Mouse (Mus musculus) neural tube, embryonic 15.5 days (tissue): Measurements from ENCODE around the gene Cyb5r2. TPM values are rescaled to one million over a fixed set of nuclear protein-coding genes. Genes with fewer than 3 reads are reported as not detected.

Source experiments
- ATAC-seq: fragments of 200-750 bp; cut with Nextera tagmentation; 2 replicates; pipeline ENCODE4 v1.8.0; 2017; ENCODE audit warnings: mild to moderate bottlenecking, moderate TSS enrichment, moderate library complexity; ENCODE audit not compliant: low FRiP score
- H3K27ac ChIP-seq: fragments of 300-500 bp; sonication (generic); replicated peaks from 2 replicates; pipeline ENCODE4 v1.5.1; 2015; ENCODE audit warnings: mild to moderate bottlenecking, inconsistent platforms
- H3K27me3 ChIP-seq: fragments of 300-500 bp; sonication (generic); replicated peaks from 2 replicates; pipeline ENCODE4 v1.6.1; 2015; ENCODE audit warnings: inconsistent platforms
- H3K36me3 ChIP-seq: fragments of 300-500 bp; sonication (generic); 2 replicates; pipeline ENCODE4 v1.6.1; 2015; ENCODE audit warnings: inconsistent platforms
- H3K4me1 ChIP-seq: fragments of 300-500 bp; sonication (generic); 2 replicates; pipeline ENCODE4 v1.6.1; 2015; ENCODE audit warnings: inconsistent platforms
- H3K4me2 ChIP-seq: fragments of 300-500 bp; sonication (generic); 2 replicates; pipeline ENCODE4 v1.6.1; 2015; ENCODE audit warnings: inconsistent platforms, mild to moderate bottlenecking, moderate library complexity
- H3K4me3 ChIP-seq: fragments of 300-500 bp; sonication (generic); replicated peaks from 2 replicates; pipeline ENCODE4 v1.5.1; 2015; ENCODE audit warnings: mild to moderate bottlenecking, inconsistent platforms
- H3K9ac ChIP-seq: fragments of 300-500 bp; sonication (generic); replicated peaks from 2 replicates; pipeline ENCODE4 v1.6.1; 2015; ENCODE audit warnings: mild to moderate bottlenecking, inconsistent platforms
- H3K9me3 ChIP-seq: fragments of 300-500 bp; sonication (generic); replicated peaks from 2 replicates; pipeline ENCODE4 v1.6.1; 2016; ENCODE audit warnings: inconsistent platforms
- WGBS: fragments of 180-500 bp; shearing (Covaris S2); methylation state at CpG from one replicate; pipeline ENCODE4 v1.1.7; 2015; ENCODE audit warnings: mixed read lengths; 5-methylcytosine and 5-hydroxymethylcytosine counted together
- polyA plus RNA-seq: library from polyadenylated mRNA; unstranded; fragments of >200 nt; fragmentation: Nextera tagmentation; extraction: Ambion mirVana; gene quantifications from 2 replicates; pipeline ENCODE4 v1.2.1, GENCODE M21; 2015

The Cyb5r2 gene
- polyA plus RNA-seq, 1 experiment from 2014 or later: 0.09 TPM

DNA sequence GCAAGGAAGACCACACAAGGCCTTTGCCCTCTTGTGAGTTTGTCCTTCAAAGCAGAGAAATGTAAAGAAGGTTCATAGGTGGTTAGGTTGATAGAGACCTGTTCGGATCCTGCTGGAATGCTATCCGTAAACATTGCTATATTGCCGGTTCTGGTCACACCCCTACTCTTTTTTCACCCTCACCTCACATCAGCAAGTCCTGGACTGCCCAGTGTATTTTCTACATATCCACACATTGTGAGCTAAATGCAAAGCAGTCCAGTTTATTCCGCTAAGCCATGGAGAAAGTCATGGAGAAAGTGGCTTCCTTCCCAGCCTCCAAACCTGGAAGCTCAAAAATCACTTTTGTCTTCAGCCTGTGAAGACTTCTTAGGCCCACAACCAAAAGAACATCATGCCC lies 8.1 kb downstream of the Cyb5r2 start:
- Histone ChIP-seq H3K9ac (no peak overlapping the region), H3K9me3 (no peaks in the 10 kb centered on the region), H3K4me2 (no peak overlapping the region), H3K4me3 (no peak overlapping the region), H3K27me3 (no peaks in the 10 kb centered on the region), H3K36me3 (no peaks in the 10 kb centered on the region), H3K27ac (no peak overlapping the region), H3K4me1 (no peaks in the 10 kb centered on the region)
- WGBS: 91% methylated on average over 4 of the region's 4 CpGs
- no peak for ATAC-seq

DNA sequence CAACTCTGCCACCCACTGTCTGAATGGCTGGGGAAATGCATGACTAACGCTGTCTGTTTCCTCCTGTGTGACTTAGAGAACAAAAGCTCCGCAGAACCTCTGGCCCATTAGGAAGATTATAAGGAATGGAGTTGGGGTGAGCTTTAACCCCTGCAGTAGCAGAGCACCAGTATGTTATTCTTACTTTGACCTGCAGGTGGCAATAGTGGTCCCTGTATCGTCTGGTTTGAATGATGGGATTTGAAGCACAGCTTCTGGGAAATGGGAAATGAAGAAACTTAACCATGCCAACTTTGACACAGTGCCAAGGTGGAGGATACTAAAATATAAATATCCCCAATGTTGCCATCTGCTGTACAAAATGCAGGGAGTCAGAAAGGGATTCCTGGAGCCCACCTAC lies 8.6 kb downstream of the Cyb5r2 start:
- peak; percentile 42; the same call in 1 of the 2 replicates for ATAC-seq
- Histone ChIP-seq H3K27ac (no peak overlapping the region), H3K36me3 (no peaks in the 10 kb centered on the region), H3K4me1 (no peaks in the 10 kb centered on the region), H3K4me2 (no peak overlapping the region), H3K4me3 (no peak overlapping the region), H3K27me3 (no peaks in the 10 kb centered on the region), H3K9me3 (no peaks in the 10 kb centered on the region), H3K9ac (no peak overlapping the region)
- 8% methylated on average over 3 of the region's 3 CpGs for WGBS

DNA sequence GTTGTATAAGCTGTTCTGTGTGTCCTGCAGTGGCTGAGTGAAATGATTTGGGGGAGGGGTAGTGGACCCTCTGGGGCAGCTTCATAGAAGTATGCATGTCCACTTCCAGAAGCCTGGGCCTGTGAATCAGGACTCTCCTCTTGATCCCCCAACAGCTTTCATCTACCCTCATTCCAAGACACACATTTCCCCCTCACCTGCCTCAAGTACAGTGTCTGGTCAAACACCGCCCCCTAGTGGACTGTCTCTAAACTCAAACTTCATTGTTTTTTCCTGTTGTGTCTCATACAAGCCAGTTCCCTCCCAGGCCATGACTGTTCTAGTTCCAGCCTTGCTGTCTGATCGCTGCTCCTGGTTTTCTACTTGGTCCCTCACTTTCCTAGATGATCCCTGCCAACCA lies 9.9 kb downstream of the Cyb5r2 start:
- Histone ChIP-seq H3K9ac (no peak overlapping the region), H3K27me3 (no peaks in the 10 kb centered on the region), H3K9me3 (no peaks in the 10 kb centered on the region), H3K4me3 (no peak overlapping the region), H3K36me3 (no peaks in the 10 kb centered on the region), H3K27ac (no peak overlapping the region), H3K4me1 (no peaks in the 10 kb centered on the region), H3K4me2 (no peak overlapping the region)
- no peak for ATAC-seq
- 21% methylated on average over 2 of the region's 2 CpGs for WGBS

DNA sequence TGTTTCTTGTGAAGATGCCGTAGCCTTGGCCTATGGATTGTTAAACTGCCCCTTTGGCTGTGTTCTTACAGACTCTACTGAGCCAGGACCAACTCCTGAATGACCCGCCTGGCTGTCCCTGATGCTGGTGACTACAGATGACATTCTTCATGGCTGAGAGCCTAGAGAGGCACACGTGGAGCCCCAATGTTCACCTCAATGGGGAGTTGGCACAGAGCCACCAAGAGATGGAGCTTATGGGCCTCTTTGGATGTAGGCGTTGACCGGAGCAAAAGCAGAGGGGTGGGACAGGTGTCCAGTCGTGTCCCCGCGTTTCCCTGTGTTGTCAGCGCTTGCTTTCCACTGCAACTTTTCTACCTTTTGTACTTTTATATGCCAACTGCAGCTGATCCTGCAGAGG lies 10.4 kb downstream of the Cyb5r2 start:
- Histone ChIP-seq H3K27me3 (no peaks in the 10 kb centered on the region), H3K9me3 (no peaks in the 10 kb centered on the region), H3K27ac (no peak overlapping the region), H3K36me3 (no peaks in the 10 kb centered on the region), H3K9ac (no peak overlapping the region), H3K4me2 (no peak overlapping the region), H3K4me3 (no peak overlapping the region), H3K4me1 (no peaks in the 10 kb centered on the region)
- ATAC-seq: no peak
- WGBS: 88% methylated on average over 9 of the region's 9 CpGs

DNA sequence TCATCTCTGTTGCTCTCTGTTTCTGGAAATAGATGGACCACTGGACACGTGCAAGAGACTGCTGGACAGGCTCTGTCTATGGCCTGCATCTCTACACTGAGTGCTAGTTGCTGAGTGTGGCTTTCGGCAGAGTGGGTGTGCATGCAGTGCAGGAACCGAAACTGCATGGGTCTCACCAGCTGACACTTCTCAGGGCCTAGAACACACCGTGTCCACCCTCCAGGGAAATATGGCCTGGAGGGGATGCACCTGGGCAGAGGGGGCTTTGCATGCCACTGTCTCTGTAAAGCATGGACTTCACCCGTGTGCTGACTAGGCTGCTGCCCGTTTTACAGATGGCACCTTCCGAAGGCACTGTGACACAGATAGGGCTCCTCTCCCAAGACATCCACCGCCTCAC lies 11.8 kb downstream of the Cyb5r2 start:
- Histone ChIP-seq H3K4me3 (no peak overlapping the region), H3K9ac (no peak overlapping the region), H3K36me3 (no peaks in the 10 kb centered on the region), H3K27ac (no peak overlapping the region), H3K4me1 (no peaks in the 10 kb centered on the region), H3K27me3 (no peaks in the 10 kb centered on the region), H3K4me2 (no peak overlapping the region), H3K9me3 (no peaks in the 10 kb centered on the region)
- WGBS: 93% methylated on average over 8 of the region's 8 CpGs
- no peak for ATAC-seq

DNA sequence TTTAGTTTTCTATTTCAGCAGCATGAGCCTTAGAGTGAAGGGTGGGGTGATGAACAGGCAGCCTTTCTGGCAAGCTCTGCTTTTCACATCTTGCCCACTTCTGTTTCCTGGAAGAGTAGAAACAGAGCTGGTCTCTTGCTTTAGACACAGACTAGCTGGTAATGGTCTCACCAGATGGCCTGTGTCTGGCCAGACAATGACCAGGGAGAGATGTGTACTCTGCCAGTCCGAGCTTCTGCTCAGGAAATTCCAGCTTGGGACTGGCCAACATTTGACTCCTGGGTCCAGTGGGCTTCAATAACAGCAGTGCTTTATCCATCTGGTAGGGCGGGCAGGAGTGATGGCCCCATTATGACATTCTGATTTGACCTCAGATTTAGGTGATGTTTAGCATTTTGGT lies 12.7 kb downstream of the Cyb5r2 start:
- H3K9me3 ChIP-seq: no peaks in the 10 kb centered on the region
- WGBS: 78% methylated on average over 2 of the region's 2 CpGs
- no peak for ATAC-seq

DNA sequence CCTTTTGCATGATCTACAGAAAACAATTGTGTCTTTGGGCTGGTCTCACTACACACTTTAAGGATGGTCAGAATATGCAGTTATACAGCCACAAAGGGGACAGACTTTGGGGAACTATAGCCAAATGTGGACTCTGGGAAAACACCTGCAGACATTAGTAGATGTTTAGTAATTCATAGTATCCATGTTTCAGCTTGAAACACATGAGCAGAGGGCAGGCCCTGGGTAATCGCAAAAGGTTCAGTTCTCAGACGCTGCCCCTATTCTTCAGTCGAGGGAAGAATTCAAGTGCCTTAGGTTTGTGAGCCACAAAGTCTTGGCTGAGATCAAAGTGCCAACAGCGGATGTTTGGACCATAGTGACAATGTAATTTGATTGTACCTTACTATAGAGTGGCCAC lies 13.4 kb downstream of the Cyb5r2 start:
- Histone ChIP-seq H3K4me1 (no peaks in the 10 kb centered on the region), H3K4me2 (no peak overlapping the region), H3K9me3 (no peaks in the 10 kb centered on the region), H3K27ac (no peak overlapping the region), H3K27me3 (no peaks in the 10 kb centered on the region), H3K36me3 (no peaks in the 10 kb centered on the region), H3K9ac (no peak overlapping the region), H3K4me3 (no peak overlapping the region)
- ATAC-seq: no peak
- WGBS: 91% methylated on average over 4 of the region's 4 CpGs

More for the DNA sequence above, 12.7 kb downstream of the Cyb5r2 start:
- Histone ChIP-seq H3K9ac (no peak overlapping the region), H3K36me3 (no peaks in the 10 kb centered on the region), H3K4me2 (no peak overlapping the region), H3K4me1 (no peaks in the 10 kb centered on the region), H3K27me3 (no peaks in the 10 kb centered on the region), H3K27ac (no peak overlapping the region), H3K4me3 (no peak overlapping the region)

DNA sequence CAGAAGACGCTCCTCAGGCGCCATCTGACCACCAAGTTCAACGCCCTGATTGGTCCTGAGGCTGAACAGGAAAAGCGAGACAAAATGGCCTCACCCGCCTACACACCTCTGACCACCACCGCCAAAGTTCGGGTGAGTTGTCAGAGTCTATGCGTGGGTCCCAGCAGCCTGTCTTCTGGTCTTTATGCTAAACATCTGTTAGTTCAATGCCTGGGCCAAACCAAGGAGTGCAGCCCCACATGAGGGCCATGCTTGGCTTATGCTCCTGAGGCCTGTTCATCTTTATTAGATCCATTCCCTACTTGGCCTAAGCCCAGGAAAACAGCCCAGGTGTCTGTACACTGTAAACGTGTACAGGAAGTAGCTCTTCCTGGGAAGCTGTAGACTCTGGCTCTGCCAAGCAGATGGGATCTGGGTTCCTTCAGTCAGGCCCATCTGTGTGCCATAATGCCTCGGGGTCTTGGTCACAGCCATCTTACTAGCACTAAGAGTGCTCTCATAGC lies 14.8 kb downstream of the Cyb5r2 start:
- Histone ChIP-seq H3K36me3 (no peaks in the 10 kb centered on the region), H3K4me2 (no peak overlapping the region), H3K4me1 (no peaks in the 10 kb centered on the region), H3K27me3 (no peaks in the 10 kb centered on the region), H3K27ac (no peak overlapping the region), H3K9me3 (no peaks in the 10 kb centered on the region), H3K4me3 (no peak overlapping the region), H3K9ac (no peak overlapping the region)
- 92% methylated on average over 10 of the region's 10 CpGs for WGBS
- ATAC-seq: no peak

DNA sequence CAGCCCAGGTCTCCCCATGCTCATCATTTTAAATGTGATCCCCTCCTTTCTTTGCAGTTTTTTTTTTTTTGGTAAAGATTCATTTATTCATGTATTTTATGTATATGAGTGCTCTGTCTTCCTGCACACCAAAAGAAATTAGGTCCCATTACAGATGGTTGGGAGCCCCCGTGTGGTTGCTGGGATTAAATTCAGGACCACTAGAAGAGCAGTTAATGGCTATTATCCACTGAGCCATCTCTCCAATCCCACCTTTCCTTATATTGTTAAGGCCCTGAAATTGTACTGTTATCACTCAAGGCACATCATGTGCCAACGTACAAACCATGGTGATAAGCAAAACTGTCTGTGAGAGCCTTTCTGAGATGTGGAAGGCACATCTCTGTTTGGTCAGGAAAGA lies 19.1 kb downstream of the Cyb5r2 start:
- Histone ChIP-seq H3K4me2 (no peak overlapping the region), H3K36me3 (no peaks in the 10 kb centered on the region), H3K9ac (no peak overlapping the region), H3K27me3 (no peaks in the 10 kb centered on the region), H3K4me3 (no peak overlapping the region), H3K4me1 (no peaks in the 10 kb centered on the region), H3K27ac (no peak overlapping the region), H3K9me3 (no peaks in the 10 kb centered on the region)
- ATAC-seq: no peak
- WGBS: 44% methylated on average over 2 of the region's 2 CpGs

DNA sequence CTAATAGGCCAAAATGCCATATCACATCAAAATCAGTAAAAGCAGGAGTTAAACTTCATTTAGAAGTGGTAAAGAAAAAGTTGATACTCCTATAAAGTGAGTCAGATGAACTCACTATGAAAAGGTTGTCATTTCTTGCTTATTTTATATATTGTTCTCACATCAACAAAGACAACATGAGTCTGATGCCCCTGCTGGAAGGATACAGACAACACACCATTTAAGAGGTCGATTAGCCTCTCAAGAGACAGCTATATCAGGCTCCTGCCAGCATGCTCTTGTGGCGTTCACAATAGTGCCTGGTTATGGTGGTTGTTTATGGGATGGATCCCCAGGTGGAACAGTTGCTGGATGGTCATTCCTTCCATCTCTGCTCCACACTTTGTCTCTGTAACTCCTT lies 24.7 kb downstream of the Cyb5r2 start:
- Histone ChIP-seq H3K27ac (no peak overlapping the region), H3K4me3 (no peak overlapping the region), H3K9me3 (no peaks in the 10 kb centered on the region), H3K9ac (no peak overlapping the region), H3K36me3 (no peaks in the 10 kb centered on the region), H3K4me1 (no peaks in the 10 kb centered on the region), H3K27me3 (no peaks in the 10 kb centered on the region), H3K4me2 (no peak overlapping the region)
- no peak for ATAC-seq
- 74% methylated on average over 2 of the region's 2 CpGs for WGBS

DNA sequence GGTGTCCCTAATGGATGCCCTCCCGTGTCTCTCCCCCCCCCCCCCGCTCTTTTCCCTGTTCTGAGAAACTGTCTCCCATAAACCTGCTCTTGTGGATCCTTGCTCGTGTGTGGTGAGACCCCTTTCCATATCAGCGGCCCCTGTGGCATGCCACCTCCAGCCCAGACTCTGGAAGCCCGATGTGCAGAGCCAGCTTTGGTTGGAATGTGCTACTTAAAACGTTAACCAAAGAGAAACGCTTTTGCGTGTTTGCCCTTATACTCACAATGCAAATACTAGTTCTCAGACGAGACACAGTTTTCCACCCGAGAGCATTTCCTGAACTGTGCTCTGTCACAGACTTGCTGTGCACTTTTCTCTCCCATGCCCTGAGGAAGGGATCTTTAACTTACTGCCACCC lies 27.2 kb downstream of the Cyb5r2 start:
- Histone ChIP-seq H3K4me3 (no peak overlapping the region), H3K9me3 (no peaks in the 10 kb centered on the region; the same call in 1 of the 2 replicates), H3K9ac (no peak overlapping the region), H3K4me2 (no peak overlapping the region), H3K36me3 (no peaks in the 10 kb centered on the region), H3K27ac (no peak overlapping the region), H3K4me1 (no peaks in the 10 kb centered on the region), H3K27me3 (no peaks in the 10 kb centered on the region)
- 87% methylated on average over 10 of the region's 10 CpGs for WGBS
- ATAC-seq: no peak

DNA sequence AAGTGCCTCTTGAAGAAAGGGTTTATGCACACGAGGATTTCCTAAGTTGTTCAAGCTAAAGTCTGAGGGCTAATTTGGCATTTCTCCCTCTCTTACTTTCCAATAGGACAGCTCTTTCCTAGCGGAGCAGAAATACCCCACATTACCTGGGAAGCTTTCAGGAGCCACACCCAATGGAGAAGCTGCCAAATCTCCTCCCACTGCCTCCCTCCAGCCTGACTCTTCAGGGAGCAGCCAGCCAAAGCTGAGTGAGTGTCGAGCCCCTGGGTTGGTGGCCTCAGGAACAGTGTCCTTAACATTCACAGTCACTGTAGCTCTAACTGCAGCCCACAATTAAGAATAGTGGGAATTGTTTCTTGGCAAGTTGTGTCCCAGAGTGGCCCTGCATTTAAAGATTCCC lies 30.3 kb downstream of the Cyb5r2 start:
- Histone ChIP-seq H3K9me3 (no peaks in the 10 kb centered on the region; the same call in 1 of the 2 replicates), H3K4me3 (no peak overlapping the region), H3K4me1 (no peaks in the 10 kb centered on the region), H3K27ac (no peak overlapping the region), H3K36me3 (no peaks in the 10 kb centered on the region), H3K4me2 (no peak overlapping the region), H3K9ac (no peak overlapping the region), H3K27me3 (no peaks in the 10 kb centered on the region)
- 71% methylated on average over 3 of the region's 3 CpGs for WGBS
- ATAC-seq: no peak

DNA sequence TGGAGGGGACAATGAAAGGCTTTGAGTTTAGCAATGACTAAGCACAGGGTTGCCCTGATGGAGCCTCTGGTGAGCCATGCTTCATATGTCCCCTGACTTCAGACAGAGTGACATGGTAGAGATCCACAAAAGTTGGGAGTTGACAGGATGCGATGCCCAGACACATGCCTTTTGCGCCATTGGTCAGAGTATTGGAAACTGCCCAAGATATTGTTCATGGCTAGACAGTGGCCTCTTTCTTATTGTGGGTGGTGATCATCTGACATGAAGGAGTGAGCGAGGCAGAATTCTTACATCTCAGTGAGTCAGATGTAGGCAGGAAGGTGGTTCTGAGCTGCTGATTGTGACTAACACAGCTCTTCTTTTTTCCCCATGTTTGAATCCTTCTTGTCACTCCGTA lies 35.3 kb downstream of the Cyb5r2 start:
- no peak overlapping the region for H3K4me3 ChIP-seq
- no peaks in the 10 kb centered on the region for H3K4me1 ChIP-seq
- no peak for ATAC-seq
- H3K27me3 ChIP-seq: no peaks in the 10 kb centered on the region
- WGBS: 96% methylated on average over 4 of the region's 4 CpGs
- H3K36me3 ChIP-seq: no peaks in the 10 kb centered on the region
- no peaks in the 10 kb centered on the region; the same call in 1 of the 2 replicates for H3K9me3 ChIP-seq
- H3K27ac ChIP-seq: no peak overlapping the region
- H3K9ac ChIP-seq: no peak overlapping the region
- H3K4me2 ChIP-seq: no peak overlapping the region
